In genomic region chr10:108332571-108333541, GRCm38 (mm10) we compare ENCODE assay signal across 8 mouse cellular contexts. TPM values are rescaled to one million over a fixed set of nuclear protein-coding genes. Genes with fewer than 3 reads are reported as not detected.
DNase-seq lines count a peak whose midpoint lies in the region; ATAC-seq and TF ChIP-seq lines count a peak whose summit lies in the region.

No protein-coding gene starts in this region.

- 4% methylated on average over 44 of the region's 129 CpGs for WGBS in limb, embryonic 14.5 days
- WGBS in midbrain, embryonic 15.5 days = under 1% methylated on average over 117 of the region's 129 CpGs

- peak overlapping the region; percentile 65 for H3K9ac ChIP-seq in limb, embryonic 14.5 days (ENCODE audit: low read depth, low read length, severe bottlenecking)
- H3K9ac ChIP-seq in midbrain, embryonic 15.5 days = peak overlapping the region; percentile 45

- H3K4me2 ChIP-seq in limb, embryonic 14.5 days (replicated peaks; ENCODE audit: low read depth, low read length, severe bottlenecking) = peak overlapping the region; percentile 97
- peak overlapping the region; percentile 99 for H3K4me2 ChIP-seq in midbrain, embryonic 15.5 days

- peak overlapping the region; percentile 72 for H3K4me3 ChIP-seq in limb, embryonic 14.5 days (replicated peaks; ENCODE audit: low read length)
- H3K4me3 ChIP-seq in midbrain, embryonic 15.5 days = peak overlapping the region; percentile 68

- no peak overlapping the region for H3K27ac ChIP-seq in limb, embryonic 14.5 days (replicated peaks; ENCODE audit: low read depth, low read length)
- no peak overlapping the region for H3K27ac ChIP-seq in midbrain, embryonic 15.5 days

- H3K9me3 ChIP-seq in limb, embryonic 14.5 days (ENCODE audit: control insufficient read depth, low read length) = no peaks in the 10 kb centered on the region
- no peaks in the 10 kb centered on the region for H3K9me3 ChIP-seq in midbrain, embryonic 15.5 days

- H3K27me3 ChIP-seq in limb, embryonic 14.5 days (ENCODE audit: control insufficient read depth, insufficient read depth, low read length) = peaks cover 17% of the 10 kb centered on the region
- peaks cover 24% of the 10 kb centered on the region for H3K27me3 ChIP-seq in midbrain, embryonic 15.5 days (replicated peaks)

- no peaks in the 10 kb centered on the region; the same call in 1 of the 2 replicates for H3K4me1 ChIP-seq in limb, embryonic 14.5 days (ENCODE audit: control insufficient read depth, insufficient read depth, low read length)
- H3K4me1 ChIP-seq in midbrain, embryonic 15.5 days = peaks cover 20% of the 10 kb centered on the region

- no peak for TF ChIP-seq POLR2A in limb, embryonic 14.5 days (IDR thresholded peaks at IDR 0.05; ENCODE audit: borderline replicate concordance, extremely low read depth, insufficient read depth, insufficient read length)

- intact Hi-C loops in left cerebral cortex, postnatal 10 days (cut with DNase I) = no loop called here
- intact Hi-C loops in gastrocnemius, postnatal 14 days (cut with DNase I; ENCODE audit: low total_unique reads) = no loop called here

- peak; percentile 5 to 76 for DNase-seq in left cerebral cortex, postnatal 10 days (ENCODE audit: extremely low spot score in 1 of 2, low spot score in 2 of 2)
- DNase-seq in left cerebral cortex, adult 11 months (ENCODE audit: low spot score) = no peak
- DNase-seq in cerebellum, postnatal 10 days = peak; percentile 56 to 57
- peak; percentile 40 for DNase-seq in gastrocnemius, postnatal 14 days
- peak; percentile 29 for DNase-seq in induced T-regulatory cell, adult 2 months (ENCODE audit: low read depth)
- no peak for DNase-seq in limb, embryonic 14.5 days (ENCODE audit: low spot score)
- peak; percentile 5 for DNase-seq in thymus, postnatal 0 days (ENCODE audit: low spot score)

- ATAC-seq in limb, embryonic 14.5 days (ENCODE audit: low FRiP score, low read depth) = peak; percentile 47
- ATAC-seq in midbrain, embryonic 15.5 days (replicated peaks) = peak; percentile 78

- H3K36me3 ChIP-seq in limb, embryonic 14.5 days (ENCODE audit: control insufficient read depth, insufficient read depth, low read length) = no peaks in the 10 kb centered on the region
- no peaks in the 10 kb centered on the region for H3K36me3 ChIP-seq in midbrain, embryonic 15.5 days (replicated peaks)

RNA-seq across cellular contexts. Expression of gene Pawr, which starts 0.9 kb away (rescaled TPM):
- 1 to 10 TPM; 1.8 to 2.5 TPM for total RNA-seq in left cerebral cortex, postnatal 10 days (2021)
- total RNA-seq in gastrocnemius, postnatal 14 days (2021) = 1 to 10 TPM; 1.5 to 1.7 TPM
- 2.8 and 3.1 TPM in 2 replicates for polyA plus RNA-seq in limb, embryonic 14.5 days (2012; rRNA removed)
- polyA plus RNA-seq in limb, embryonic 14.5 days (2014; fragmentation: Nextera tagmentation; extraction: Ambion mirVana) = 3.5 and 4.6 TPM in 2 replicates
- 2.5 and 3.2 TPM in 2 replicates for polyA plus RNA-seq in midbrain, embryonic 15.5 days (2015; fragmentation: Nextera tagmentation; extraction: Ambion mirVana)
- polyA plus RNA-seq in thymus, postnatal 0 days (2015; fragmentation: Nextera tagmentation; extraction: Ambion mirVana) = 3.3 and 4.0 TPM in 2 replicates

Comparison
In these comparisons a context has a peak if more than half of its experiments do, and no peak if none do; other contexts are left out.
1. DNase-seq: peak in left cerebral cortex, postnatal 10 days (2 of 2), cerebellum, postnatal 10 days (2 of 2), gastrocnemius, postnatal 14 days (single experiment), induced T-regulatory cell, adult 2 months (single experiment) and thymus, postnatal 0 days (single experiment); none in left cerebral cortex, adult 11 months (single experiment) and limb, embryonic 14.5 days (single experiment).